Mouse (Mus musculus): ENCODE measurements around the gene Jazf1. TPM values are rescaled to one million over a fixed set of nuclear protein-coding genes. Genes with fewer than 3 reads are reported as not detected.
A peak's percentile ranks its signal among the peaks of the same experiment; 100 is the strongest.

Gene Jazf1
- total RNA-seq, 2 experiments from 2014 or later, result 0.77 to 0.94 TPM

GRCm38 (mm10) chr6:52962600-52963429 is 105.6 kb downstream of the Jazf1 start:
- intact Hi-C loops (cut with DNase I), result no loop called here
- DNase-seq, result no peak

GRCm38 (mm10) chr6:52961660-52962490 is 106.6 kb downstream of the Jazf1 start:
- intact Hi-C loops (cut with DNase I), result no loop called here
- DNase-seq, result no peak

GRCm38 (mm10) chr6:52957730-52958129 is 110.7 kb downstream of the Jazf1 start:
- DNase-seq, result peak; percentile 61 to 64

GRCm38 (mm10) chr6:52956131-52956530 is 112.3 kb downstream of the Jazf1 start:
- intact Hi-C loops (cut with DNase I), result no loop called here
- DNase-seq, result no peak

More at GRCm38 (mm10) chr6:52957730-52958129, 110.7 kb downstream of the Jazf1 start:
- intact Hi-C loops (cut with DNase I), result no loop called here

GRCm38 (mm10) chr6:52955304-52955703 is 113.1 kb downstream of the Jazf1 start:
- DNase-seq, result no peak

GRCm38 (mm10) chr6:52954861-52955260 is 113.6 kb downstream of the Jazf1 start:
- no peak for DNase-seq
- intact Hi-C loops (cut with DNase I), result no loop called here

More at GRCm38 (mm10) chr6:52955304-52955703, 113.1 kb downstream of the Jazf1 start:
- intact Hi-C loops (cut with DNase I), result no loop called here

GRCm38 (mm10) chr6:52954441-52954840 is 114.0 kb downstream of the Jazf1 start:
- peak in 1 of 2 experiments; percentile 21 for DNase-seq
- intact Hi-C loops (cut with DNase I), result no loop called here

GRCm38 (mm10) chr6:52952526-52952900 is 115.9 kb downstream of the Jazf1 start:
- no peak for DNase-seq
- intact Hi-C loops (cut with DNase I), result no loop called here

- intact Hi-C loops (cut with DNase I), result no loop called here
- DNase-seq, result no peak
Measured at GRCm38 (mm10) chr6:52951871-52952525, 116.4 kb downstream of the Jazf1 start.

GRCm38 (mm10) chr6:52950371-52950770 is 118.1 kb downstream of the Jazf1 start:
- intact Hi-C loops (cut with DNase I), result no loop called here
- DNase-seq, result no peak

- no peak for DNase-seq
- intact Hi-C loops (cut with DNase I), result no loop called here
Measured at GRCm38 (mm10) chr6:52942534-52942933, 125.9 kb downstream of the Jazf1 start.

GRCm38 (mm10) chr6:52942101-52942500 is 126.3 kb downstream of the Jazf1 start:
- intact Hi-C loops (cut with DNase I), result no loop called here
- no peak for DNase-seq

- no peak for DNase-seq
- intact Hi-C loops (cut with DNase I), result no loop called here
Measured at GRCm38 (mm10) chr6:52937916-52938315, 130.5 kb downstream of the Jazf1 start.

GRCm38 (mm10) chr6:52936995-52937394 is 131.4 kb downstream of the Jazf1 start:
- intact Hi-C loops (cut with DNase I), result no loop called here
- peak in 1 of 2 experiments; percentile 44 for DNase-seq

- intact Hi-C loops (cut with DNase I), result no loop called here
- no peak for DNase-seq
Measured at GRCm38 (mm10) chr6:52934021-52934420, 134.4 kb downstream of the Jazf1 start.

GRCm38 (mm10) chr6:52932603-52933178 is 135.7 kb downstream of the Jazf1 start:
- intact Hi-C loops (cut with DNase I), result no loop called here
- no peak for DNase-seq

- no peak for DNase-seq
- intact Hi-C loops (cut with DNase I), result no loop called here
Measured at GRCm38 (mm10) chr6:52929358-52929757, 139.1 kb downstream of the Jazf1 start.

- DNase-seq, result no peak
Measured at GRCm38 (mm10) chr6:52926947-52927346, 141.5 kb downstream of the Jazf1 start.

GRCm38 (mm10) chr6:52925458-52926042 is 142.9 kb downstream of the Jazf1 start:
- intact Hi-C loops (cut with DNase I), result no loop called here

More at GRCm38 (mm10) chr6:52926947-52927346, 141.5 kb downstream of the Jazf1 start:
- intact Hi-C loops (cut with DNase I), result no loop called here

GRCm38 (mm10) chr6:52921248-52921647 is 147.2 kb downstream of the Jazf1 start:
- intact Hi-C loops (cut with DNase I), result loop anchor here (2.0 to 5.0 kb wide), 2 partner anchors 78 to 664 kb away; no protein-coding TSS in a partner anchor
- no peak for DNase-seq

More at GRCm38 (mm10) chr6:52925458-52926042, 142.9 kb downstream of the Jazf1 start:
- DNase-seq, result no peak

Measured in gastrocnemius, postnatal 36 days (tissue).